Mouse (Mus musculus) forebrain, embryonic 16.5 days (tissue): ENCODE measurements at regions not wholly inside any gene's neighbourhood (a gene's known extent, or its start where the extent isn't known, plus 50 kb on each side); places are given as distances from the start of the nearest gene placed in this dataset.

ENCODE experiments used
- ATAC-seq: fragments of 200-750 bp; cut with Nextera tagmentation; 2 replicates; pipeline ENCODE4 v1.8.0; 2017; ENCODE audit warnings: mild to moderate bottlenecking, moderate library complexity
- H3K27ac ChIP-seq: fragments of 300-500 bp; sonication (generic); 2 replicates; pipeline ENCODE4 v1.5.1; 2014; ENCODE audit warnings: low read length, control low read depth
- H3K27me3 ChIP-seq: fragments of 300-500 bp; sonication (generic); replicated peaks from 2 replicates; pipeline ENCODE4 v1.6.1; 2014; ENCODE audit warnings: low read length; ENCODE audit not compliant: control insufficient read depth, insufficient read depth
- H3K36me3 ChIP-seq: fragments of 300-500 bp; sonication (generic); 2 replicates; pipeline ENCODE4 v1.6.1; 2014; ENCODE audit not compliant: control insufficient read depth, insufficient read depth
- H3K4me1 ChIP-seq: fragments of 300-500 bp; sonication (generic); replicated peaks from 2 replicates; pipeline ENCODE4 v1.6.1; 2014; ENCODE audit warnings: low read length; ENCODE audit not compliant: control insufficient read depth, insufficient read depth
- H3K4me2 ChIP-seq: fragments of 300-500 bp; sonication (generic); 2 replicates; pipeline ENCODE4 v1.6.1; 2014; ENCODE audit warnings: mild to moderate bottlenecking, low read length, control low read depth
- H3K4me3 ChIP-seq: fragments of 300-500 bp; sonication (generic); replicated peaks from 2 replicates; pipeline ENCODE4 v1.5.1; 2014; ENCODE audit warnings: mild to moderate bottlenecking, low read length, control low read depth
- H3K9ac ChIP-seq: fragments of 300-500 bp; sonication (generic); replicated peaks from 2 replicates; pipeline ENCODE4 v1.6.1; 2014; ENCODE audit warnings: low read depth, low read length, control low read depth
- H3K9me3 ChIP-seq: fragments of 300-500 bp; sonication (generic); 2 replicates; pipeline ENCODE4 v1.6.1; 2016; ENCODE audit warnings: low read length; ENCODE audit not compliant: control insufficient read depth
- WGBS: fragments of 180-500 bp; shearing (Covaris S2); extraction: QIAGEN DNeasy Blood & Tissue Kit; methylation state at CpG from one replicate; pipeline ENCODE4 v1.1.7; 2014; 5-methylcytosine and 5-hydroxymethylcytosine counted together

- no peak overlapping the region for H3K9ac ChIP-seq
- no peak for ATAC-seq
- H3K4me3 ChIP-seq, result no peak overlapping the region
- no peaks in the 10 kb centered on the region for H3K4me1 ChIP-seq
- H3K27ac ChIP-seq, result no peak overlapping the region
- 83% methylated on average over 1 of the region's 1 CpGs for WGBS
- H3K36me3 ChIP-seq, result no peaks in the 10 kb centered on the region
- no peak overlapping the region for H3K4me2 ChIP-seq
- no peaks in the 10 kb centered on the region for H3K9me3 ChIP-seq
- no peaks in the 10 kb centered on the region for H3K27me3 ChIP-seq
Measured at GRCm38 (mm10) chr9:74342176-74342575, 232.0 kb downstream of the Wdr72 start.

GRCm38 (mm10) chr9:74345027-74345426, 234.9 kb downstream of the Wdr72 start:
- Histone ChIP-seq H3K4me2 (no peak overlapping the region), H3K9me3 (no peaks in the 10 kb centered on the region), H3K9ac (no peak overlapping the region), H3K36me3 (no peaks in the 10 kb centered on the region), H3K27ac (no peak overlapping the region), H3K27me3 (no peaks in the 10 kb centered on the region), H3K4me3 (no peak overlapping the region), H3K4me1 (no peaks in the 10 kb centered on the region)
- no peak for ATAC-seq
- 45% methylated on average over 7 of the region's 7 CpGs for WGBS

GRCm38 (mm10) chr9:74348776-74349175, 238.6 kb downstream of the Wdr72 start:
- no peak overlapping the region for H3K9ac ChIP-seq
- no peaks in the 10 kb centered on the region for H3K27me3 ChIP-seq
- WGBS, result 25% methylated on average over 2 of the region's 2 CpGs

GRCm38 (mm10) chr9:74365930-74366438, 255.8 kb downstream of the Wdr72 start:
- Histone ChIP-seq H3K36me3 (no peaks in the 10 kb centered on the region), H3K27ac (no peak overlapping the region), H3K27me3 (no peaks in the 10 kb centered on the region), H3K4me1 (no peaks in the 10 kb centered on the region), H3K9me3 (no peaks in the 10 kb centered on the region), H3K4me2 (no peak overlapping the region), H3K4me3 (no peak overlapping the region), H3K9ac (no peak overlapping the region)
- 22% methylated on average over 3 of the region's 3 CpGs for WGBS
- no peak for ATAC-seq

More at GRCm38 (mm10) chr9:74348776-74349175, 238.6 kb downstream of the Wdr72 start:
- no peak overlapping the region for H3K4me3 ChIP-seq
- H3K4me2 ChIP-seq, result no peak overlapping the region
- no peak for ATAC-seq
- no peaks in the 10 kb centered on the region for H3K36me3 ChIP-seq
- no peaks in the 10 kb centered on the region for H3K9me3 ChIP-seq
- no peaks in the 10 kb centered on the region for H3K4me1 ChIP-seq
- no peak overlapping the region for H3K27ac ChIP-seq

GRCm38 (mm10) chr9:74376191-74376590, 266.0 kb downstream of the Wdr72 start:
- Histone ChIP-seq H3K9me3 (no peaks in the 10 kb centered on the region), H3K4me1 (no peaks in the 10 kb centered on the region), H3K4me2 (no peak overlapping the region), H3K4me3 (no peak overlapping the region), H3K36me3 (no peaks in the 10 kb centered on the region), H3K27me3 (no peaks in the 10 kb centered on the region), H3K27ac (no peak overlapping the region), H3K9ac (no peak overlapping the region)
- no peak for ATAC-seq

GRCm38 (mm10) chr9:74377204-74377603, 267.0 kb downstream of the Wdr72 start:
- Histone ChIP-seq H3K36me3 (no peaks in the 10 kb centered on the region), H3K9ac (no peak overlapping the region), H3K27ac (no peak overlapping the region), H3K4me2 (no peak overlapping the region), H3K4me1 (no peaks in the 10 kb centered on the region), H3K9me3 (no peaks in the 10 kb centered on the region), H3K4me3 (no peak overlapping the region), H3K27me3 (no peaks in the 10 kb centered on the region)
- no peak for ATAC-seq

- no peaks in the 10 kb centered on the region for H3K36me3 ChIP-seq
- no peak overlapping the region for H3K9ac ChIP-seq
- H3K27me3 ChIP-seq, result no peaks in the 10 kb centered on the region
- no peak overlapping the region for H3K4me3 ChIP-seq
- no peak overlapping the region for H3K27ac ChIP-seq
- H3K4me2 ChIP-seq, result no peak overlapping the region
- 11% methylated on average over 8 of the region's 8 CpGs for WGBS
- no peaks in the 10 kb centered on the region for H3K9me3 ChIP-seq
- ATAC-seq, result no peak
- H3K4me1 ChIP-seq, result no peaks in the 10 kb centered on the region
Measured at GRCm38 (mm10) chr9:74384206-74384896, 274.2 kb downstream of the Wdr72 start.

GRCm38 (mm10) chr9:74425594-74425993, 315.4 kb downstream of the Wdr72 start:
- no peak overlapping the region for H3K4me2 ChIP-seq
- H3K9ac ChIP-seq, result no peak overlapping the region
- H3K4me1 ChIP-seq, result no peaks in the 10 kb centered on the region
- no peaks in the 10 kb centered on the region for H3K9me3 ChIP-seq
- H3K27ac ChIP-seq, result no peak overlapping the region
- H3K36me3 ChIP-seq, result no peaks in the 10 kb centered on the region
- WGBS, result 100% methylated on average over 2 of the region's 2 CpGs
- no peaks in the 10 kb centered on the region for H3K27me3 ChIP-seq
- no peak overlapping the region for H3K4me3 ChIP-seq
- no peak for ATAC-seq

GRCm38 (mm10) chr9:74449981-74450380, 339.8 kb downstream of the Wdr72 start:
- no peak overlapping the region for H3K9ac ChIP-seq
- H3K4me1 ChIP-seq, result 0 out of 2 replicates have a peak, but pooled peaks cover 2% of the 10 kb centered on the region
- no peak overlapping the region for H3K27ac ChIP-seq
- 51% methylated on average over 5 of the region's 5 CpGs for WGBS
- no peaks in the 10 kb centered on the region for H3K27me3 ChIP-seq
- no peak overlapping the region for H3K4me2 ChIP-seq
- no peaks in the 10 kb centered on the region for H3K9me3 ChIP-seq
- no peak for ATAC-seq
- no peaks in the 10 kb centered on the region for H3K36me3 ChIP-seq
- no peak overlapping the region for H3K4me3 ChIP-seq

GRCm38 (mm10) chr9:74461084-74461483, 350.9 kb downstream of the Wdr72 start:
- Histone ChIP-seq H3K27ac (no peak overlapping the region), H3K4me3 (no peak overlapping the region), H3K36me3 (no peaks in the 10 kb centered on the region), H3K4me2 (no peak overlapping the region), H3K9me3 (no peaks in the 10 kb centered on the region), H3K27me3 (no peaks in the 10 kb centered on the region), H3K4me1 (no peaks in the 10 kb centered on the region), H3K9ac (no peak overlapping the region)
- 27% methylated on average over 2 of the region's 2 CpGs for WGBS
- no peak for ATAC-seq
